Mouse (Mus musculus) stomach, postnatal 0 days (tissue): Measurements from ENCODE around the gene Plxna4. TPM values are rescaled to one million over a fixed set of nuclear protein-coding genes. Genes with fewer than 3 reads are reported as not detected.

Source experiments
- ATAC-seq: fragments of 200-750 bp; cut with Nextera tagmentation; 2 replicates; pipeline ENCODE4 v1.8.0; 2017; ENCODE audit not compliant: low FRiP score, low TSS enrichment
- DNase-seq: peaks from one replicate; pipeline ENCODE4 v3.0.0-alpha.2; 2016; ENCODE audit warnings: low spot score
- H3K27ac ChIP-seq: fragments of 300-500 bp; sonication (generic); replicated peaks from 2 replicates; pipeline ENCODE4 v1.5.1; 2014; ENCODE audit warnings: mild to moderate bottlenecking, control low read depth
- H3K27me3 ChIP-seq: fragments of 300-500 bp; sonication (generic); 2 replicates; pipeline ENCODE4 v1.6.1; 2014; ENCODE audit warnings: low read length; ENCODE audit not compliant: control insufficient read depth, insufficient read depth
- H3K36me3 ChIP-seq: fragments of 300-500 bp; sonication (generic); 2 replicates; pipeline ENCODE4 v1.6.1; 2014; ENCODE audit warnings: low read length, mixed read lengths; ENCODE audit not compliant: control insufficient read depth, insufficient read depth
- H3K4me1 ChIP-seq: fragments of 300-500 bp; sonication (generic); replicated peaks from 2 replicates; pipeline ENCODE4 v1.6.1; 2014; ENCODE audit warnings: antibody characterized with exemption; ENCODE audit not compliant: control insufficient read depth, insufficient read depth
- H3K4me2 ChIP-seq: fragments of 300-500 bp; sonication (generic); replicated peaks from 2 replicates; pipeline ENCODE4 v1.6.1; 2014; ENCODE audit warnings: low read depth, mild to moderate bottlenecking, control low read depth, moderate library complexity
- H3K4me3 ChIP-seq: fragments of 300-500 bp; sonication (generic); 2 replicates; pipeline ENCODE4 v1.5.1; 2014; ENCODE audit warnings: low read depth, low read length, control low read depth
- H3K9ac ChIP-seq: fragments of 300-500 bp; sonication (generic); 2 replicates; pipeline ENCODE4 v1.6.1; 2014; ENCODE audit warnings: mild to moderate bottlenecking, low read length, control low read depth, mixed read lengths
- H3K9me3 ChIP-seq: fragments of 300-500 bp; sonication (generic); 2 replicates; pipeline ENCODE4 v1.6.1; 2016; ENCODE audit warnings: low read length; ENCODE audit not compliant: control insufficient read depth
- CTCF ChIP-seq: IDR thresholded peaks from 2 replicates; pipeline ENCODE4 v1.5.1; 2016; ENCODE audit warnings: antibody characterized with exemption, low read depth, mild to moderate bottlenecking, moderate library complexity
- EP300 ChIP-seq: optimal IDR thresholded peaks from 2 replicates; pipeline ENCODE3; 2016; ENCODE audit warnings: antibody characterized with exemption
- WGBS: fragments of 180-500 bp; shearing (Covaris S2); extraction: QIAGEN DNeasy Blood & Tissue Kit; methylation state at CpG from one replicate; pipeline ENCODE4 v1.1.7; 2014; 5-methylcytosine and 5-hydroxymethylcytosine counted together
- polyA plus RNA-seq: library from polyadenylated mRNA; unstranded; fragments of >200 nt; fragmentation: Nextera tagmentation; extraction: Ambion mirVana; gene quantifications from 2 replicates; pipeline ENCODE4 v1.2.1, GENCODE M21; 2015

Plxna4 gene
- polyA plus RNA-seq, 1 experiment from 2014 or later = 1.1 TPM

DNA sequence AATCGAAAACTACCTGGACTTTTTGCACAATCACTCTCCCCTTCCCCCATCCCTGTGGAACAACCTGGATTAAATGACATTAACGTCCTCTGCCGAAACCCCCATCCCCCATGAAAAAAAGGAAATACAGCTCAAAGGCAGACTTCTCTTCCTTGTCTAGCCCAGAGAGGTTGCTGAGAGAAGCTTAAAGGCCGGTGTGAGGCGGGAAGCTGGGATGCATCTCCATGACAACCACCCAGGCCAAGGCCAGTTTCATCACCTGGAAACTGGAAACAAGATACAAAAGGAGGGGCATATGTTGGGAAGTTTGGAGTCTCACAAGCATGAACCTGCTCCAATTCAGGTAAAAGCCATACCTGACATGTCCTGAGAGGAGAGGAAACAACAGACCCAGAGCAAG is 230.5 kb downstream of the Plxna4 start:
- no peaks in the 10 kb centered on the region for H3K36me3 ChIP-seq
- H3K4me1 ChIP-seq = no peaks in the 10 kb centered on the region
- H3K4me2 ChIP-seq = no peak overlapping the region
- no peaks in the 10 kb centered on the region for H3K9me3 ChIP-seq
- TF ChIP-seq EP300 (no peak), CTCF (no peak)
- 70% methylated on average over 5 of the region's 5 CpGs for WGBS
- H3K27me3 ChIP-seq = no peaks in the 10 kb centered on the region
- DNase-seq (no peak), ATAC-seq (no peak)
- H3K4me3 ChIP-seq = no peak overlapping the region
- H3K9ac ChIP-seq = no peak overlapping the region
- H3K27ac ChIP-seq = no peak overlapping the region

DNA sequence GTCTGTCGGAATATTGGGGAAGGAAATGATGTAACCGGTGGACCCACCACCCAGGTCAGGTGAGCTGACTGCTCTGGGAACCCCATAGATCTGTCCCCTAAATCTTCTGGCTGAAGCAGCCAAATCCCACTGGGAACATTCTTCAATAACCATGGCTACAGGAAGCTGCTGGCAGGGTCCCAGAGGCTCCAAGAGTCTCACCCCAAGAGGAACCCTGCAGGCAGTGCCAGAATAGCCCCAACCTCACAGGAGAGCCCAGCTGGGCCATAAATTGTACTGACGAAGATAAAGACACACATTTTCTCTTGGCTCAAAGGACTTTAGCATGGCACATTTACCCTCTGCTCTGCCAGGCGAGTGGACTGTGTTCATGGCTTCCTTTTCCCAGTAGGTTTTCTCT is 232.4 kb downstream of the Plxna4 start:
- 73% methylated on average over 4 of the region's 4 CpGs for WGBS
- no peaks in the 10 kb centered on the region for H3K36me3 ChIP-seq
- H3K4me2 ChIP-seq = no peak overlapping the region
- no peak for ATAC-seq
- TF ChIP-seq CTCF (no peak), EP300 (no peak)
- H3K4me3 ChIP-seq = no peak overlapping the region
- H3K9me3 ChIP-seq = no peaks in the 10 kb centered on the region
- H3K4me1 ChIP-seq = no peaks in the 10 kb centered on the region
- DNase-seq = no peak
- H3K27me3 ChIP-seq = no peaks in the 10 kb centered on the region
- no peak overlapping the region for H3K9ac ChIP-seq
- no peak overlapping the region for H3K27ac ChIP-seq

- DNase-seq (no peak), ATAC-seq (no peak)
- Histone ChIP-seq H3K27ac (no peak overlapping the region), H3K36me3 (no peaks in the 10 kb centered on the region), H3K4me1 (no peaks in the 10 kb centered on the region), H3K9me3 (no peaks in the 10 kb centered on the region), H3K27me3 (no peaks in the 10 kb centered on the region), H3K4me2 (no peak overlapping the region), H3K9ac (no peak overlapping the region), H3K4me3 (no peak overlapping the region)
- TF ChIP-seq CTCF (no peak), EP300 (no peak)
- 50% methylated on average over 2 of the region's 2 CpGs for WGBS
Measured at GRCm38 (mm10) chr6:32348996-32349395, 239.0 kb downstream of the Plxna4 start.

DNA sequence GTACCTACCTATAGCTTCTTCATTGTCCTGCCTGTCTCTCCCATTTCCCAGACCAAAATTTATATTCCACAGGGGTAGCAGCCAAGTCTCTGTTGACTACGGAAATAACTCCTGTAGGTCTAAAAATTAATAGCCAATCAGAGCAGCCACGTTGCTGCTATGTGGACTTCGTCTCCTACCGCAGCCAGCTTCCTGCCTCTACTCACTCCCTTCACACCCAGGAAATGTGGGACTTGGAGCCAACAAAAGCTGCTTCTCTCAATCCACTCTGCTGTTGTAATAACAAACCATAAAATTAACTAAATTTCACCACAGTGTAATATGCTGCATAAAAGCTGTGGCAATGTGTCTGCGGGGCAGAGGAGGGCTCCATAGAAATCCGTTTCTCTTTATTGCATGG is 239.9 kb downstream of the Plxna4 start:
- no peaks in the 10 kb centered on the region for H3K36me3 ChIP-seq
- no peaks in the 10 kb centered on the region for H3K27me3 ChIP-seq
- H3K27ac ChIP-seq = no peak overlapping the region
- 52% methylated on average over 6 of the region's 6 CpGs for WGBS
- H3K4me1 ChIP-seq = no peaks in the 10 kb centered on the region
- no peak overlapping the region for H3K4me3 ChIP-seq
- ATAC-seq (no peak), DNase-seq (no peak)
- no peak overlapping the region for H3K9ac ChIP-seq
- TF ChIP-seq EP300 (no peak), CTCF (no peak)
- H3K4me2 ChIP-seq = no peak overlapping the region
- no peaks in the 10 kb centered on the region for H3K9me3 ChIP-seq

DNA sequence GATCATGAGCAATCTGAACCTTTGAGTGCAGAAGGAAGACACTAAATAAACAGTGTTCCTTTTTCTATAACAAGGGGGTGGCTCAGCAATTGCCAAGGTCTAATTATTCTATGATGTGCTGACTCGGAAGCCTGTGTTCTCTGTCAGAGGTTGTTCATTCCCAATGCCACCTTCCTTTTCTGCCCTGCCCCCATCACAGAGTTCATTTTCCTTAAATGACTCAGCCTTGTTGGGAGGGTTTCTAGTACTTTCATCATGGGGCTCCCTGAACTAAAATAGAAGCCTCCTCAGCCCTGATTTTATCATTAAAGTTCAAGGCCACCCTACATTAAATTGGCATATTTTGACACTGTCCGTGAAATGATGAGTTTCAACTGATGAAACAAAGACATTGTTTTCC is 242.0 kb downstream of the Plxna4 start:
- no peak overlapping the region for H3K4me2 ChIP-seq

DNA sequence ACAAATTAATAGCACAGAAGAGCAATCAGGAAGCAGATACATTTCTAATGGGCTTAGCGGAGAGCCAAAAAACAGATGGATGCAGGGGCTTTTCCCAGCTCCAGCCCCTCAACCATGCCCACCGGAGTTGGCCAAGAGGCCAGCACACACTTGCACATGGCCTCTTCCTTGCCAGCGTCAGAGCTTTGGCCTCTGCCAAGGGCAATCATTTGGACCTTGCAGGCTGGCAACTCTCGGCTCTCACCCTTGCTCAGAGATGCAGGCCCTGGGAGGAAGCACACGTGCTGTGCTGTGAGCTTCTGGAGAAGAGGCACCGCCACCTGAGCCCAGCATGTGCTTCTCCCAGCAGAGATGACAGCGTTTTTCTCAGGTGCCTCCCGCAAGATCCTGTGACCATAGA is 245.3 kb downstream of the Plxna4 start:
- H3K9me3 ChIP-seq = no peaks in the 10 kb centered on the region

More for the DNA sequence above, 242.0 kb downstream of the Plxna4 start:
- no peak overlapping the region for H3K9ac ChIP-seq
- ATAC-seq (no peak), DNase-seq (no peak)
- no peaks in the 10 kb centered on the region for H3K9me3 ChIP-seq
- no peak for TF ChIP-seq CTCF
- no peak for TF ChIP-seq EP300
- no peaks in the 10 kb centered on the region for H3K36me3 ChIP-seq
- WGBS = 63% methylated on average over 2 of the region's 2 CpGs
- H3K27ac ChIP-seq = no peak overlapping the region
- no peaks in the 10 kb centered on the region for H3K27me3 ChIP-seq
- H3K4me3 ChIP-seq = no peak overlapping the region
- H3K4me1 ChIP-seq = no peaks in the 10 kb centered on the region

More for the DNA sequence above, 245.3 kb downstream of the Plxna4 start:
- Histone ChIP-seq H3K4me1 (no peaks in the 10 kb centered on the region), H3K4me2 (no peak overlapping the region), H3K9ac (no peak overlapping the region), H3K36me3 (no peaks in the 10 kb centered on the region), H3K27me3 (no peaks in the 10 kb centered on the region; the same call in 1 of the 2 replicates), H3K27ac (no peak overlapping the region), H3K4me3 (no peak overlapping the region)
- 87% methylated on average over 8 of the region's 8 CpGs for WGBS
- no peak for ATAC-seq
- TF ChIP-seq EP300 = no peak
- TF ChIP-seq CTCF = no peak
- DNase-seq = no peak
